Mouse (Mus musculus) C2C12 (cell line): ENCODE measurements around the gene Gnl2. TPM values are rescaled to one million over a fixed set of nuclear protein-coding genes. Genes with fewer than 3 reads are reported as not detected.

ENCODE experiments used
- H3K27me3 ChIP-seq: one replicate; pipeline ENCODE4 v1.6.1; 2011; ENCODE audit not compliant: control insufficient read depth, insufficient read depth, insufficient read length
- H3K36me3 ChIP-seq: one replicate; pipeline ENCODE4 v1.6.1; 2011; ENCODE audit not compliant: control insufficient read depth, insufficient read depth
- H3K4me3 ChIP-seq: one replicate; pipeline ENCODE4 v1.5.1; 2011; ENCODE audit warnings: mild to moderate bottlenecking, control low read depth; ENCODE audit not compliant: poor library complexity, insufficient read depth, severe bottlenecking
- H3K79me2 ChIP-seq: one replicate; pipeline ENCODE4 v1.6.1; 2011; ENCODE audit not compliant: control insufficient read depth, insufficient read depth
- H3K79me3 ChIP-seq: one replicate; pipeline ENCODE4 v1.6.1; 2011; ENCODE audit warnings: low read depth, control low read depth
- H3ac ChIP-seq: one replicate; pipeline ENCODE3; 2011; ENCODE audit warnings: low read depth; ENCODE audit not compliant: control insufficient read depth, insufficient read length
- CEBPB ChIP-seq: IDR thresholded peaks from one replicate; pipeline ENCODE4 v1.6.1; 2011; ENCODE audit warnings: low read depth, mild to moderate bottlenecking, control low read depth, moderate library complexity
- CTCF ChIP-seq: IDR thresholded peaks from one replicate; pipeline ENCODE4 v1.5.1; 2011; ENCODE audit not compliant: control insufficient read depth, insufficient read depth, insufficient read length
- FOSL1 ChIP-seq: IDR thresholded peaks from one replicate; pipeline ENCODE4 v1.8.0; 2011; ENCODE audit warnings: mild to moderate bottlenecking, low read length; ENCODE audit not compliant: poor library complexity, insufficient read depth, severe bottlenecking
- MAX ChIP-seq: IDR thresholded peaks from one replicate; pipeline ENCODE4 v1.6.1; 2011; ENCODE audit warnings: mild to moderate bottlenecking, control low read depth
- MYOD1 ChIP-seq: IDR thresholded peaks from one replicate; pipeline ENCODE4 v1.6.1; 2011; ENCODE audit warnings: low read depth; ENCODE audit not compliant: control insufficient read depth, insufficient read length
- MYOG ChIP-seq: IDR thresholded peaks from one replicate; pipeline ENCODE4 v1.6.1; 2011; ENCODE audit not compliant: control insufficient read depth, insufficient read length; ENCODE audit errors: extremely low read depth
- USF1 ChIP-seq: IDR thresholded peaks from one replicate; pipeline ENCODE4 v1.6.1; 2011; ENCODE audit warnings: low read depth, mild to moderate bottlenecking, control low read depth, moderate library complexity
- polyA plus RNA-seq: library from polyadenylated mRNA; unstranded; fragments of >200 nt; fragmentation: generic; extraction: Trizol; gene quantifications from one replicate; pipeline ENCODE4 v1.2.1, GENCODE M21; 2012; ENCODE audit warnings: missing spikeins

Gene Gnl2
- polyA plus RNA-seq, 1 experiment, result 23.2 TPM

DNA sequence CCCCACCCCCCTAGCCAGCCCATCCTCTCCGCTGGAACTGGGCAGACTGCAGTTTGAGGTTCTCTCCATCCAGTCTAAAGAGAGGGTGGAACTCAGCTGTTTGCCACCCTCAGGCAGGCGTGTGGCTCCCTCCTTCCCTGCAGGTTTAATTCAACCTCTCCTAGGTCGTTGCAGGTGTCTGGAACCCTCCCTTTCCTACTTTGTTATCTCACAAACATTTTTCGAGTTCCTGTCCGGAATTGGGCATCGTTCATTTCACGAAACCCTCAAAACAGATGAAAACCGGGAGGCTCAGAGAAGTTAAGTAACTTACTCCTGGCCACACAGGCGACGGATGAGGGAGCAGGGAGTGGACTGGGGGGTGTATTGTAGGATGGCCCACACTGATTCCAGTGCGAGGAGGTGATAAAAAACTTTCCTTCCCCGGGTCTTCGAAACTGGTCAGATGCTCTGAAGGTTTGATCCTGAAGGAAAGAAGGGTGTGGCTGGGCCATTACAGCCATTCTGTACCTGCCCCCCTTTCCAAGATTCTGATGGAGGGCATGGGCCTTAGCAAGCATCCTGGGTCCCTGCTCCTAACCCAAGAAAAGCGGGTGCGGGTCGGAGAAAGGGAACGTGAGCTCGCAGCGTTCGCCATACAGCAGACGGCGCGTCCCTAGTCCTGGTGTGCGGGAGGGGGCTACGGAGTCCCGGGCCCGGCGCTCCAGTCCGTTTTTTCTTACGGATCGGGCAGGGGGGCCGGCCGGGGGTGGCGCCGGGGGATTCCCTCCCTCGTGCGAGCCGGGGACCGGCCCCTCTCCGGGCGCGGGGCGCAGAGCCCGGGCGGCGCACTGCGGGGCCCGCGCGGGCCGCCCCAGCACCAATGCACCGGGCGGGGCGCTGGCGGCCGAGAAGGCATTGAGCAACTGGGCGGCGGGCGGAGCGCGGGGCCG lies 30.4 kb upstream of the Gnl2 start, which contains the start of gene Rspo1:
Gene Rspo1, plus strand, starts transcription at position 760 of the 932 bp plus-strand sequence.
- peaks cover 94% of the 10 kb centered on the region for H3K27me3 ChIP-seq
- H3ac ChIP-seq, result no peak within 1 kb of the TSS
- H3K36me3 ChIP-seq, result no peaks in the 10 kb centered on the region
- H3K4me3 ChIP-seq, result no peak within 1 kb of the TSS
- TF ChIP-seq MAX, result no peak
- TF ChIP-seq FOSL1, result no peak
- TF ChIP-seq USF1, result no peak
- no peak for TF ChIP-seq MYOD1
- TF ChIP-seq CEBPB, result no peak
- no peak for TF ChIP-seq MYOG
- no peak for TF ChIP-seq CTCF
- no peaks in the 10 kb centered on the region for H3K79me2 ChIP-seq
- no peaks in the 10 kb centered on the region for H3K79me3 ChIP-seq

DNA sequence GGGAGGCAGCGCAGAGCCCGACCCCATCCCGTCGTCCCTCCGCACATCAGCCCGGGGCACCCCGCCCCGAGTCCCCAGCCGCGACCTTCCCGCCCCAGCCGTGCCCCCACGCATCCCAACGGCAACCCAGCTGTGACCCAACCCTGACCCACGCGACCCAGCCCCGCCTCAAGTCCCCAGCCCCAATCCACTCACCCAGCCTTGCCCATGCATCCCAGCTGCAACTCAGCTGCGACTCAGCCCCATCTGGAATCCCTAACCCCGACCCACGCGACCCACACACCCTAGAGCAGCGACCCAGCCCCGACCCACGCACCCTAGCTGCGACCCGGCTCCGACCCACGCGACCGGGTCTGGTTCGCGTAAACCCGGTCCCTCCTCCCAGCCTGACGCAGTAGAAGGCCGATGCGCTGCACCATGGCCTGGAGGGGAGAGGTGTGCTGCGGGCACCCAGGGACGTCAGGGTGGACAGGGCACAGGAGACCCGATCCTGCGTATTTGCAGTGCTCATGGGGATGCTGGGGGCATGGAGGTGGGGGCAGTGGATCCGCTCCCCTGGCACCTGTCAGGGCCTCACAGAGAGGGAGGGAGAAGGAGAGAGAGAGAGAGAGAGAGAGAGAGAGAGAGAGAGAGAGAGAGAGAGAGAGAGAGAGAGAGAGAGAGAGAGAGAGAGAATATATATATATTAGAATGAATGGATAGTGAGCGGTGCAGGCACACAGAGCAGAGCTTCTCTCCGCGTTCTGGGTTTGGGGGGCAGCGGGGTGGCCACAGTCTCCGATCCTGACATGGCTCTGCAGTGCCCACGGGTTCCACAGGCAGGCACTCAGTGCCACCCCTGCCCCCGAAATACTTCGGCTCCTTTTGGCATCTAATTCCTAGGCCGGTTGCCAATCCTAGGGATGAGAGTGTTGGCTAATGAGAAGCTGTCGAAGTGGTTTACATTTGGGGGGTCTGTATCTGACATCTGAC lies 29.4 kb upstream of the Gnl2 start:
- H3K4me3 ChIP-seq, result no peak overlapping the region
- H3K27me3 ChIP-seq, result peaks cover 94% of the 10 kb centered on the region
- no peaks in the 10 kb centered on the region for H3K36me3 ChIP-seq

DNA sequence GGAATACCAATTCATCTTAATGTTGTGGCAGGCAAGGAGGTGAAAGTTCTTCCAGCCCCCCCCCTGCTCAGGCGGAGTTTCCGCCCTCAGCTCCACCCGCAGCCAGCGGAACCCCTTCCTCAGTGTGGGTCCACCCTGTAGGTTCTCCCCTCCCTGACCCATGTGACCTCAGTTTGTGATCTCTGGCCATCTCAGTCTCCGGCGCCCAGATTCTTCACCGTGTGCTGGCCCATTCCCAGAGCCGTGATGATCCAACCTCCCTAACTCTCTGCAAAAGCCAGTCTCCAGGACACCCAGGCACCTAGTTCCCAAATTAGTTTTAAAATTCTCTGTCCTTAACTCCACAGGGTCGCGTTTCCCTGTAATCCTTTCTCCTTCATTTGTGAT lies 28.7 kb upstream of the Gnl2 start:
- Histone ChIP-seq H3K4me3 (no peak overlapping the region), H3ac (no peak overlapping the region), H3K36me3 (no peaks in the 10 kb centered on the region), H3K79me2 (no peaks in the 10 kb centered on the region), H3K27me3 (peaks cover 92% of the 10 kb centered on the region), H3K79me3 (no peaks in the 10 kb centered on the region)
- TF ChIP-seq MYOG (no peak), MYOD1 (no peak), CEBPB (no peak), MAX (no peak), USF1 (no peak)

More for the DNA sequence above, 29.4 kb upstream of the Gnl2 start:
- Histone ChIP-seq H3K79me3 (no peaks in the 10 kb centered on the region), H3K79me2 (no peaks in the 10 kb centered on the region), H3ac (no peak overlapping the region)
- TF ChIP-seq CEBPB (no peak), MAX (no peak), MYOG (no peak), FOSL1 (no peak), CTCF (no peak), USF1 (no peak), MYOD1 (no peak)

DNA sequence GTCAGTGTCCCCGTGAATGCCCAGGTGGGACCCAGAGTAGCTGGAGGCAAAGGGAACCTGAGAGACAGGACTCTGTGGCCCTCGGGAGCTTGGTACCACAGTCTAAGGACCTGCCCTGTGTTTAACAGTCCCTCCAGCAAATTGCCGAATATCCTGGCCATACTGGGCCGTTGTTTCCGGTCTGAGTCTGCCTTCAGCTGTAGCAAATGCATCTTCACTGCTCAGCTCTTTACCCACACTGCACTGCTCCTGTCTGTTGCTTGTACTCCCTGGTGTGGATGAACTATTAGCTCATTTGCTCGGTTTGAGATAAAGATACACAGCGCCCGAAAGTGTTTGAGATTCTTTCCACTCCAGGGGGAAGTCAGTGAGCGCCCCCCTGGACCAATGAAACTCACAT lies 28.0 kb upstream of the Gnl2 start:
- H3K27me3 ChIP-seq, result peaks cover 92% of the 10 kb centered on the region

DNA sequence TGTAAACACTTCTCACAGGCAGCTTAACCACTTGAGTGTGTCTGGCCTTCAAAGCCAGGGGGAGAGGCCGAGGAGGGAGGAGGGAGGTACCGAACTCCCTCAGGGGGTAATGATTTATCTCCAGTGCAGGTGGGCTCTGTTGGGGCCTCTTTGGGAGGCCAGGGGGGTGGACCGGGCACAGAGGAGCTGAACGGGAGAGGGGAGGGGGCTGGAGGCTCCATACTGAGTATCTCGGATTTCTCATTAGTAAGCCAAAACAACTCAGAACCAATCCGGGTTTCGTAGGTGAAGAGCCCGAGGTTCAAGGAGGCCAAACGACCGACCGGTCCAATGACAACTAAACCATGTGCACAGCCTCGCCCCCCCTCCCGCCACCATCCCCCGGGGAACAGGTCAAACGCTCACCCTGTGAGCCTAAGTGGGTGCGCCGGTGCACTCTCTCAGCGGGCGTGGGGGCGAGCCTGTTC lies 26.6 kb upstream of the Gnl2 start:
- TF ChIP-seq CTCF (no peak), CEBPB (no peak), USF1 (no peak), FOSL1 (no peak), MYOD1 (no peak), MAX (no peak)
- Histone ChIP-seq H3K27me3 (peaks cover 90% of the 10 kb centered on the region), H3K4me3 (no peak overlapping the region)

More for the DNA sequence above, 28.0 kb upstream of the Gnl2 start:
- H3K4me3 ChIP-seq, result no peak overlapping the region
- no peak overlapping the region for H3ac ChIP-seq
- no peaks in the 10 kb centered on the region for H3K36me3 ChIP-seq
- no peaks in the 10 kb centered on the region for H3K79me2 ChIP-seq
- H3K79me3 ChIP-seq, result no peaks in the 10 kb centered on the region
- TF ChIP-seq CTCF (no peak), MAX (no peak), CEBPB (no peak), USF1 (no peak), MYOD1 (no peak), MYOG (no peak), FOSL1 (no peak)

More for the DNA sequence above, 26.6 kb upstream of the Gnl2 start:
- no peak overlapping the region for H3ac ChIP-seq
- H3K36me3 ChIP-seq, result no peaks in the 10 kb centered on the region
- H3K79me3 ChIP-seq, result no peaks in the 10 kb centered on the region
- no peaks in the 10 kb centered on the region for H3K79me2 ChIP-seq
